Mouse (Mus musculus): Measurements from ENCODE around the gene Btg1. TPM values are rescaled to one million over a fixed set of nuclear protein-coding genes. Genes with fewer than 3 reads are reported as not detected.

Btg1 gene
- polyA plus RNA-seq, 1 experiment: 66.4 TPM

GRCm38 (mm10) chr10:96605856-96606255, 10.9 kb upstream of the Btg1 start:
- TF ChIP-seq POLR2A (IDR thresholded peaks at IDR 0.05; ENCODE audit: low read depth, low read length): no peak
- TF ChIP-seq CTCF (IDR thresholded peaks at IDR 0.05; ENCODE audit: borderline replicate concordance, insufficient read depth, low read length): no peak
- Histone ChIP-seq H3K4me1 (ENCODE audit: control insufficient read depth, insufficient read depth, low read length) (no peaks in the 10 kb centered on the region), H3K27ac (ENCODE audit: insufficient read depth, low read length) (no peak overlapping the region), H3K4me3 (ENCODE audit: insufficient read depth, low read length) (no peak overlapping the region)

GRCm38 (mm10) chr10:96607617-96608185, 9.1 kb upstream of the Btg1 start:
- no peak overlapping the region for H3K4me3 ChIP-seq (ENCODE audit: insufficient read depth, low read length)
- TF ChIP-seq POLR2A (IDR thresholded peaks at IDR 0.05; ENCODE audit: low read depth, low read length) (no peak), CTCF (IDR thresholded peaks at IDR 0.05; ENCODE audit: borderline replicate concordance, insufficient read depth, low read length) (no peak)
- no peaks in the 10 kb centered on the region for H3K4me1 ChIP-seq (ENCODE audit: control insufficient read depth, insufficient read depth, low read length)
- no peak overlapping the region for H3K27ac ChIP-seq (ENCODE audit: insufficient read depth, low read length)

GRCm38 (mm10) chr10:96609356-96610345, 7.2 kb upstream of the Btg1 start:
- TF ChIP-seq CTCF (IDR thresholded peaks at IDR 0.05; ENCODE audit: borderline replicate concordance, insufficient read depth, low read length) (no peak), POLR2A (IDR thresholded peaks at IDR 0.05; ENCODE audit: low read depth, low read length) (no peak)
- Histone ChIP-seq H3K4me3 (ENCODE audit: insufficient read depth, low read length) (no peak overlapping the region), H3K4me1 (ENCODE audit: control insufficient read depth, insufficient read depth, low read length) (no peaks in the 10 kb centered on the region), H3K27ac (ENCODE audit: insufficient read depth, low read length) (no peak overlapping the region)

GRCm38 (mm10) chr10:96616001-96616708, 651 bp upstream of the Btg1 start:
- Histone ChIP-seq H3K4me1 (ENCODE audit: control insufficient read depth, insufficient read depth, low read length) (no peaks in the 10 kb centered on the region), H3K4me3 (ENCODE audit: insufficient read depth, low read length) (peak overlapping the region; percentile 92), H3K27ac (ENCODE audit: insufficient read depth, low read length) (peak overlapping the region; percentile 71)
- TF ChIP-seq POLR2A (IDR thresholded peaks at IDR 0.05; ENCODE audit: low read depth, low read length) (peak; percentile 69; the same call in 1 of the 2 replicates), CTCF (IDR thresholded peaks at IDR 0.05; ENCODE audit: borderline replicate concordance, insufficient read depth, low read length) (no peak)

- H3K4me1 ChIP-seq (ENCODE audit: control insufficient read depth, insufficient read depth, low read length): peaks cover 4% of the 10 kb centered on the region
- TF ChIP-seq CTCF (IDR thresholded peaks at IDR 0.05; ENCODE audit: borderline replicate concordance, insufficient read depth, low read length) (no peak), POLR2A (IDR thresholded peaks at IDR 0.05; ENCODE audit: low read depth, low read length) (no peak; the same call in 1 of the 2 replicates)
- peak overlapping the region; percentile 90 for H3K27ac ChIP-seq (ENCODE audit: insufficient read depth, low read length)
These were observed 580 bp downstream of the Btg1 start for GRCm38 (mm10) chr10:96617221-96617950.

GRCm38 (mm10) chr10:96617951-96618575, 1.3 kb downstream of the Btg1 start:
- Histone ChIP-seq H3K4me3 (ENCODE audit: insufficient read depth, low read length) (peak overlapping the region; percentile 88), H3K4me1 (ENCODE audit: control insufficient read depth, insufficient read depth, low read length) (peaks cover 4% of the 10 kb centered on the region), H3K27ac (ENCODE audit: insufficient read depth, low read length) (peak overlapping the region; percentile 90)
- TF ChIP-seq CTCF (IDR thresholded peaks at IDR 0.05; ENCODE audit: borderline replicate concordance, insufficient read depth, low read length) (peak; percentile 41; the same call in 1 of the 2 replicates), POLR2A (IDR thresholded peaks at IDR 0.05; ENCODE audit: low read depth, low read length) (peak; percentile 66; the same call in 1 of the 2 replicates)

More at GRCm38 (mm10) chr10:96617221-96617950, 580 bp downstream of the Btg1 start:
- H3K4me3 ChIP-seq (ENCODE audit: insufficient read depth, low read length): peak overlapping the region; percentile 88

- TF ChIP-seq CTCF (IDR thresholded peaks at IDR 0.05; ENCODE audit: borderline replicate concordance, insufficient read depth, low read length) (no peak), POLR2A (IDR thresholded peaks at IDR 0.05; ENCODE audit: low read depth, low read length) (no peak)
- Histone ChIP-seq H3K4me3 (ENCODE audit: insufficient read depth, low read length) (peak overlapping the region; percentile 95), H3K4me1 (ENCODE audit: control insufficient read depth, insufficient read depth, low read length) (peaks cover 6% of the 10 kb centered on the region), H3K27ac (ENCODE audit: insufficient read depth, low read length) (peak overlapping the region; percentile 73)
These were observed 3.4 kb downstream of the Btg1 start for GRCm38 (mm10) chr10:96619951-96620889.

GRCm38 (mm10) chr10:96620890-96621271, 4.1 kb downstream of the Btg1 start:
- peak overlapping the region; percentile 65 for H3K27ac ChIP-seq (ENCODE audit: insufficient read depth, low read length)
- H3K4me1 ChIP-seq (ENCODE audit: control insufficient read depth, insufficient read depth, low read length): peaks cover 6% of the 10 kb centered on the region
- TF ChIP-seq POLR2A (IDR thresholded peaks at IDR 0.05; ENCODE audit: low read depth, low read length): 0 out of 2 replicates have a peak, but pooled peaks have one; percentile 20
- TF ChIP-seq CTCF (IDR thresholded peaks at IDR 0.05; ENCODE audit: borderline replicate concordance, insufficient read depth, low read length): no peak
- peak overlapping the region; percentile 47 for H3K4me3 ChIP-seq (ENCODE audit: insufficient read depth, low read length)

Measured in embryonic fibroblast, embryonic 13.5 days (primary cell).